Mouse (Mus musculus) thymus, adult 18-20 months (tissue): ENCODE measurements around the gene Rbp1.

ENCODE experiments used
- DNase-seq, 2 experiments: peaks; one replicate each; pipeline ENCODE4 v3.0.0; 2022; ENCODE audit warnings: mixed read lengths in 2 of 2

Gene Rbp1

DNA sequence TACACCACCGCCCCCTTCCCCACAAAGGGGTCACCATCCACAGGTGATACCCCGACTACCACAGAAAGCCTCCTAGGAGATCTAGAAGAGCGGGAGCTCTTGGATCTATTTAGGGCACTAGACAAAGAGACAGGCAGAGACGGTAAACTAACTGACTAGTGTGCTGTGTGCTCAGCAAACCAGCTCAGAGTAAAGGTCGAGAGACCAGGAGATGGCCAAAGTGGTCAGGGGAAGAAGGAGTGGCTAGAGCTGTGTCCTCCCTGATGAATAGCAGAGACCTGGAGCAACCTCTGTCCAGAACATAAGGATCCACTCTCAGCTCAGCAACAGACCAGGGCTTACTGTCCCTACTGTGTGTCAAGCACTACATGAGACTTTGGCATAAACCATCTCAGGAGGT is at the start of gene Rbp1:
Rbp1 (plus strand) TSS at position 306 of the 400 bp plus-strand sequence.
- no peak for DNase-seq

GRCm38 (mm10) chr9:98373358-98373757 is 49.4 kb upstream of the Rbp1 start:
- no peak for DNase-seq

GRCm38 (mm10) chr9:98374897-98375296 is 47.9 kb upstream of the Rbp1 start:
- DNase-seq: no peak

DNA sequence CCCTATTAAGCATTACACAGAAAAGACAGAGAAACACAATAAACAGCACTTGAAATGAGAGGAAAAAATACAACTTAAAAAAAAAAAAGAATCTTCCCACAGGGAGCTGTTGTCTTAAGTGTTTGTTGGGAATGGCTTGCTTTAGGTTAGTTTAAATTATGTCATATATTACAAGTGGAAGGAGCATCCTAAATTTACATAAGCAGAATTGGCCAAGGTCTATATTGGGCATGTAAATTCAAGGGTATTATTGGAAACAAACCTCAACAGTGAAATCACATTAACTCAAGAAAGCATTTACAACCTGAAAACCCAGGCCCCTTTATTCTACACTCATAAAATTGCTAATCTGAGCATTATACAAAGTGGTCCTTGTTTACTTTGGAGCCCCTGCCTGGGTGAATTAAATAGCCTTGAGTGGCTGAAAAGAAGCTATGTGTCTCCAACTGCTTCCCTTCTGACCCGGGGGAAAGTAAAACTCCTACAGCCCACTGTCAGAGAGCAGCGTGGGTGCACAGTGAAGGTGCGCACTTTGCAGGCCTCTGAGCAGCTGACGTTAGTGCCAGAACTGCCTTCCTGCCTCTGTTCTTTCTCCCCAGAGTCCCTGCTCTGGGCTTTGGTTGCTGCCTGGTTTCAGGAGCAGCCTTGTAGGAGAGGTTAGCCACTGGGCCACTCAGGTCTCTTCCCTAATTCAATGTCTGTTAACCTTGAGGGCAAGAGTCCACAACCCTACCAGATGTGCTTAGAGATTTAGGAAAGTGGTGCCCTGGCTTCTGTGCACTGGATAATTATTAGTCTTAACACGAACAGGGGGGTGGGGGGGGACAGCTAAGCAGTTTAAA is 47.2 kb upstream of the Rbp1 start:
- DNase-seq: no peak

DNA sequence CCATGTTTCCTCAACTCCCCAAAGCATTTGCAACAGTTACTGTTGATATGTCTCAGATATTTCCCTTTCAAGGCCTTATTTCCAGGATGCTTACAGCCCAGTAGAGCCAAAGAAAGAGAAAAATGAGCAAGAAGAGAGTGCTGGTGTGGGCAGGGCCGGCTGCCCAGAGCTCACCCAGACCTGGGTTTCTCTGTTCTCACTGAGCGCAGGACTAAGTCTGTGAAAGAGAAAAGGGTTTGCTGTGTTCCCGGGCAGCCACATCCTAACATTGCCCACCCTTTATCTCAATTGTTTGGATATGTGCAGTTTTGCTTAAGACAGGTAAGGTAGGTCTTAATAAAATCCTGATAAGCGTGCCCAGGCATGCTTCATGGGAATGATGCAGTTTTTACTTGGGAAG is 43.0 kb upstream of the Rbp1 start:
- no peak for DNase-seq

DNA sequence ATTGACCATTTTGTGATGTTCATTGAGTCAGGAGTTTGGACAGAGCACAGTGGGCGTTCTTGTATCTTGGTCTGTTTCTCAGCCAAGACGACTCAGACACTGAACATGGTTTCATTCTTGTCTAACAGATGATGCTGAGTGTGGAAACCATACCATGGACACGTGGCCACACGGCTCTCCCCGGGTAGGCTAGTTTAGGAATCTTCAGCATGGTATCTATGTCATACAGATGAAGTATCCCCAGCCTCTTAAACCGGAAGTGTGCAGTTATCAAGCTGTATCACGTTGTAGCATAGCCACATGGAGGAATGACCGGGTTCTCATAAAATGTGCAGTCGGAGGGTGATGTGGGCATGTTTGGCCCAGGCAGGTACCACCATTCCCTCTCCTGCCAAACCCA is 42.2 kb upstream of the Rbp1 start:
- DNase-seq: no peak

- DNase-seq: no peak
Measured at GRCm38 (mm10) chr9:98387741-98388632, 34.8 kb upstream of the Rbp1 start.

- no peak for DNase-seq
Measured at GRCm38 (mm10) chr9:98388633-98388965, 34.2 kb upstream of the Rbp1 start.

DNA sequence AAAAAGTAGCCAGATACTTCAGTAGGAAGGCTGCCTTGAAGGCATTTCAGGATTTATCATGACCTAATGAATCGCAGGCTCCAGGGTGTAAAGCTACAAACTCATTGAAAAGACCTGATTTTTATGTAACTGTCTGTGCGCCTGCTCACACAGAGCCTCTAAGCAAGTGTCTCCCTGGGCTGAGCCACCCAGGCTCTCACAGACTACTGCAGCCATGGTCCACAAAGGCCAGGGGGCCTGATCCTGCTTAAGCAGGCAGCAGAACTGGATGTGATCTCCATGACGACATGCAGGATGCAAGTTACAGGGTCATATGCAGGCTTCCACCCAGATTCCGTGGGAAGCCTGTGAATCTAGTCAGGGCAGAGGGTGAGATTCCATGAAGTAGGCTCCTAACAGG is 29.3 kb upstream of the Rbp1 start:
- DNase-seq: no peak

DNA sequence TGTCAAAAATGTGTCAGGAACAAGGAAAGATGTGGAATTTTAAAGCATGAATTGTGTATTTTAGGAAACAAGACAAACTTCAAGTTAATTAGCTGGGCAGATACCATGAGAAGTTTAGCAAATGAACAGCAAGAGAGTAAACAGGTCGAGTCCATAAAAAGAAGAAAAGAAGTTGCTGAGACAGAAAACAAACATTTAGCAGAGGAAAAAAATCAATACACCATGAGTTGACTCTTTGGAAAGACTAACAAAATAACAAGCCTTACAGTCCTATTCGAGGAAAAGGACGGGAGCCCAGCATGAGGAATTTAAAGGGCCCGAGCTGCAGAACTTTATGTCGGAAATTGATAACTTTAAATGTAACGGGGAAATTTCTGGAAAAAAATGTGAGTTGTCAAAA is 25.6 kb upstream of the Rbp1 start:
- DNase-seq: no peak

DNA sequence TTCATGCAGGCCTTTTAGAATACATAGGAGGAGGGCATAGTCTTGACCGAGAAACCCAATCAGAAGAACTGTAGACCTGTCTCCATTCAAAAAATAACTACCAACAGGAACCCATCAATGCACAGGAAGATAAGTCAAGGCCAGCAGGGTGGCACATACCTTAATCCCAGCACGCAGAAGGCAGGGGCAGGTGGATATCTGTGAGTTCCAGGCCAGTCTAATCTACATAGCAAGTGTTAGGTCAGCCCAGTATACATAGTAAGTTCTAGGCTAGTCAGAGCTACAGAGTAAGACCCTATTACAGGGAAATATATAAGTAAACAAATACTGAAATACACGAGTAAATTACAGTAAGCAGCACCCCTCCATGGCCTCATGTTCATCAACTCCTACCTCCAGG is 24.9 kb upstream of the Rbp1 start:
- no peak for DNase-seq

DNA sequence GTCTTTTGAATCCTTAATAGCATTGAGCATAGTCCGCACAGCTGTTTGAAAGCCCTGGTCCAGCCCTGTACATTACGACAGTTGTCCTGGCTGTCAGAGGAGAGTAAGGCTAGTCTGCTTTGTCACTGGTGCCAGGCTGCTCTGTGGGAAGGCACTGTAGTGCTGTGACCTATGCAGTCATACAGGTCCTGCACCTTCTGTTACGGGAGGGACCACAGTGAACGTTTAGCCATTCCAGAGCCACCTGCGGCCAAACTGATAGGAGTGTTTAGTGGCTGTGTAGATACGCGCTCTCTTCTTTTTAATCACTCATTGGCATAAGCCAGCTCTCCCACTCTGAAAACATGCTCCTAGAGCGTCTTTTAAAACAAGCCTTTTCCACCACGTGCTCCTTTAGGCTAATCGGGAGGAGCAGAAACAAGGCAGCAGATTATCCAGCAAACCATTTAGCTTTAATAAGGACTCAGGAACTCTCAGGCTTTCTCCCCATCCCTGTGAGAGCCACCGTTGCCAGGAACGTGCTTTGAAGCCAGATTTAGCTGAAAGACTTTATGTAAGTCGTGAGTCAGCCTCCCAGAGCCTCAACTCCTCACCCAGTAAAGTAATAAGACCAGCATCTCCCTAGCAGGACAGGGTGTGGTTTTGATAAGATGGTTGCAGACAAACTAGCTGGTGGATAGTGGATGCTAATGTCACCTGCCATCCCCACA is 22.4 kb upstream of the Rbp1 start:
- no peak for DNase-seq

GRCm38 (mm10) chr9:98401611-98402010 is 21.1 kb upstream of the Rbp1 start:
- no peak for DNase-seq

- no peak for DNase-seq
Measured at GRCm38 (mm10) chr9:98407771-98408170, 15.0 kb upstream of the Rbp1 start.

- peak in 1 of 2 experiments; percentile 24 for DNase-seq
Measured at GRCm38 (mm10) chr9:98409137-98409536, 13.6 kb upstream of the Rbp1 start.

GRCm38 (mm10) chr9:98415427-98415826 is 7.3 kb upstream of the Rbp1 start:
- DNase-seq: no peak

GRCm38 (mm10) chr9:98417919-98418318 is 4.8 kb upstream of the Rbp1 start:
- no peak for DNase-seq

- DNase-seq: no peak
Measured at GRCm38 (mm10) chr9:98418346-98418745, 4.4 kb upstream of the Rbp1 start.

DNA sequence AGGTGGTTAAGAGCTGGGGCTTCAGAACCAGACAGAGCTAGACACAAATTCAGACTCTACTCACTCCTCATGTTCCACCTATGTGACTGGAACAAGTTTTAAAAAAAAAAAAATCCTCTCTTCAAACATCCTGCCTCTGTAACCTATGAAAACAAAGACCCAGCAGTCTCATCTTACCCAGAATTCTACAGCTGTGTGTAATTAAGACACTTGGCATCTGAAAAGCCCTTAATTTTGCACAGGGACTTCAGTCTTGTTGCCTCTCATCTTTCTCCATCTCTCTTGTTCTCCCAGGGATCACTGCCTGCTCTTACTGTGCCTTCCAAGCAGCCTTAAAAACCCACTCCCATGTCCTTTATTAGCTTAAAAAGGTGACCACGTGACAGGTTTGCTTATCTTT is 2.1 kb upstream of the Rbp1 start:
- DNase-seq: no peak

GRCm38 (mm10) chr9:98421903-98422302 is 858 bp upstream of the Rbp1 start:
- no peak for DNase-seq

- no peak for DNase-seq
Measured at GRCm38 (mm10) chr9:98423691-98424090, 930 bp downstream of the Rbp1 start.

DNA sequence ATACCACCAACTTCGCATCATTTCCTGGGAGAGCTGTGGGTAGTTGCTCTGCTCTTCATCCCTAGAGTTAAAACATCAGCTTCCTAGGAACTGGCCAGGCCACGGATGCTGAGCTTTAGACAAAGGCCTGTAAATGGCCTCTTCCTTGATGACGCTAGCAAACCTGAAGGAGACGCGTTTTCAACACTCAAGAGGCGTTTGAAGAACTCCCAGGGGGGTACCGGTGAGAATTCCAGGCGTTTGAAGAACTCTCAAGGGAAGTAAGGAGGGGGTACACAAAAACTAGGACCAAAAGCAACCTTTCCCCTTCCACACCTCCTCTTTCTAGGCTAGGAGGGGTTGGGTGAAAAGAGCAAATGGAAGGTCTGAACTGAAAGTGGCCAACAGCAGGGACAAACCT is 1.5 kb downstream of the Rbp1 start:
- no peak for DNase-seq

DNA sequence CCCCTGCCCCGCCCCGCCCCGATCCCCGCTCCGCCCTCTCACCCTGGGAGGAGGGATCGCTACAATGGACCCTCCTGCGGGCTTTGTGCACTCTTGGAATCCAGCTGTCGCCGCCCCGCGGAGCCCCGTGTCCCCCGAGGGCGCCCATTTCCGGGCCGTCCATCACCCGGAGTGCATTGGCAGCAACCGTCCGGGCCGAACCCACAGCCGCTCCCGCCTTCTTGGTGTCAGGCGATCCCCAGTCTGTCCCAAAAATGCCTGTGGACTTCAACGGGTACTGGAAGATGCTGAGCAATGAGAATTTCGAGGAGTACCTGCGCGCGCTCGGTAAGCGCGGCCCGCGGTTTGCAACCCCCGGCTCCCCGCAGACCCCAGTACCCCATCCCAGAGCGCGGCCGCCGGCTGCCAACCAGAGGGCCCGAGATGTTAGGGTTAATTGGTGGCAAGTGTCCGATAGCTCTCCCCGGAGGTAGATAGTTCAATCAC is 2.0 kb downstream of the Rbp1 start:
- DNase-seq: no peak
